Mouse (Mus musculus): ENCODE measurements around the gene Cst3.

DNA sequence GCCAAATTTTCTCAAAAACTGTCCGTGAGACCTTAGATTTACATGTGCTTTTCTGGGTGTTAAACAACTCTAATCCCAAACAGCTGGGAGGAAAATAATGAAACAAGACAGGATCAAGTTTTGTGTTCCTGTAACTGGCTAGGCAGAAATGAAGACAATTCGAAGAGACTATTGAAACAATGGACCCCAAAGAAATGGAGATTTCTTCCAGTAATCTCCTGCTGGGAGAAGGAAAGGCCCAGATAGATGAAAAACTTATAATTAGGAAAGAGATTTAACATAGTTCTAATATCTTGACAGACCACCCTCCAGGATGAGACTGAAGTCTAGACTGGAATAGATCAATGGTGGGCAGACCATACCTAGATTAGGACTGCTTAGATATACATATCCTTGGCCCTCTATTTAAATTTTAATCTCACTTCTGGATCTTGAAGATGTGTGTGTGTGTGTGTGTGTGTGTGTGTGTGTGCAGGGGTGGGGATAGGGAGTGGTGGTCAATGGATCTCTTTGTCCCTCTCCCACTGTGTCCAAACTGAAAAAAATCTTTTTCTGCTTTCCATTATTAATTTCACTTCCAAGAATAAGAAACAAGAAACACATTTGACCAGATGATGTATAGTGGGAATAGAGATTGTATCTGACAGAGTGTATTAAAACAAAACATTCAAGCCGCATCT lies 14.0 kb upstream of the Cst3 start:
- no peak for TF ChIP-seq CTCF (IDR thresholded peaks at IDR 0.05; ENCODE audit: low read depth)
- no peak for TF ChIP-seq EP300 (optimal IDR thresholded peaks at IDR 0.05)

All from stomach, postnatal 0 days (tissue).